In genomic region chr4:153229221-153229620, GRCm38 (mm10) we compare ENCODE assay signal across 25 mouse cellular contexts.
A peak's percentile ranks its signal among the peaks of the same experiment; 100 is the strongest.
DNase-seq lines count a peak whose midpoint lies in the region; ATAC-seq and TF ChIP-seq lines count a peak whose summit lies in the region.
"Had no signal": no experiment of that assay in that cellular context is flagged by ENCODE, and none has a peak within 500 bp of the region (broad histone marks: within the 10 kb centered on the region; RNA-seq: fewer than 3 reads in every experiment).

No protein-coding gene starts in this region.

- H3K9ac ChIP-seq in forebrain, postnatal 0 days: no peak overlapping the region
- H3K9ac ChIP-seq in forebrain, embryonic 11.5 days (ENCODE audit: low read length): no peak overlapping the region
- no peak overlapping the region for H3K9ac ChIP-seq in kidney, embryonic 15.5 days
- H3K9ac ChIP-seq in neural tube, embryonic 15.5 days (replicated peaks): no peak overlapping the region
- H3K9ac ChIP-seq: heart, embryonic 15.5 days; limb, embryonic 15.5 days; liver, embryonic 14.5 days; lung, embryonic 14.5 days had no signal

- TF ChIP-seq CTCF in forebrain, postnatal 0 days (IDR thresholded peaks at IDR 0.05; ENCODE audit: low read depth): 0 out of 2 replicates have a peak, but pooled peaks have one; percentile 20
- TF ChIP-seq CTCF in kidney, adult 2 months (conservative IDR thresholded peaks at IDR 0.05; ENCODE audit: insufficient read depth, insufficient read length, low read depth, low read length): no peak

- H3K4me3 ChIP-seq in forebrain, postnatal 0 days (ENCODE audit: low read depth, low read length): no peak overlapping the region
- H3K4me3 ChIP-seq in forebrain, embryonic 11.5 days (ENCODE audit: low read depth, low read length): no peak overlapping the region
- no peak overlapping the region for H3K4me3 ChIP-seq in kidney, adult 2 months (ENCODE audit: insufficient read depth, low read depth, low read length)
- no peak overlapping the region for H3K4me3 ChIP-seq in kidney, embryonic 15.5 days (replicated peaks)
- no peak overlapping the region for H3K4me3 ChIP-seq in neural tube, embryonic 15.5 days (replicated peaks)
- H3K4me3 ChIP-seq: heart, embryonic 15.5 days; left cerebral cortex, adult 2 months; limb, embryonic 15.5 days had no signal

- no peaks in the 10 kb centered on the region for H3K36me3 ChIP-seq in forebrain, postnatal 0 days (ENCODE audit: insufficient read depth)
- no peaks in the 10 kb centered on the region for H3K36me3 ChIP-seq in forebrain, embryonic 11.5 days (ENCODE audit: control insufficient read depth, insufficient read depth, low read length)
- H3K36me3 ChIP-seq in kidney, adult 2 months (ENCODE audit: control insufficient read depth, insufficient read depth, low read length): no peaks in the 10 kb centered on the region
- H3K36me3 ChIP-seq in kidney, embryonic 15.5 days: no peaks in the 10 kb centered on the region
- H3K36me3 ChIP-seq in neural tube, embryonic 15.5 days: no peaks in the 10 kb centered on the region
- H3K36me3 ChIP-seq: G1E; heart, embryonic 15.5 days; limb, embryonic 15.5 days had no signal

- no peak for TF ChIP-seq POLR2A in kidney, adult 2 months (IDR thresholded peaks at IDR 0.05; ENCODE audit: low read depth, low read length)

- WGBS in forebrain, postnatal 0 days: 54% methylated on average over 5 of the region's 5 CpGs
- WGBS in forebrain, embryonic 11.5 days: 55% methylated on average over 5 of the region's 5 CpGs
- WGBS in kidney, adult 2 months: 49% methylated on average over 5 of the region's 5 CpGs
- WGBS in kidney, embryonic 15.5 days: 54% methylated on average over 5 of the region's 5 CpGs
- 69% methylated on average over 5 of the region's 5 CpGs for WGBS in neural tube, embryonic 15.5 days

- no peak overlapping the region for H3K4me2 ChIP-seq in forebrain, postnatal 0 days (ENCODE audit: low read depth)
- no peak overlapping the region for H3K4me2 ChIP-seq in forebrain, embryonic 11.5 days (ENCODE audit: low read depth, low read length, severe bottlenecking)
- H3K4me2 ChIP-seq in kidney, embryonic 15.5 days: no peak overlapping the region
- H3K4me2 ChIP-seq in neural tube, embryonic 15.5 days: no peak overlapping the region
- H3K4me2 ChIP-seq: heart, embryonic 15.5 days; limb, embryonic 15.5 days; lung, embryonic 14.5 days had no signal

- no peaks in the 10 kb centered on the region for H3K4me1 ChIP-seq in forebrain, postnatal 0 days (ENCODE audit: insufficient read depth)
- H3K4me1 ChIP-seq in forebrain, embryonic 11.5 days (replicated peaks; ENCODE audit: control insufficient read depth, insufficient read depth, low read length): 0 out of 2 replicates have a peak, but pooled peaks cover 2% of the 10 kb centered on the region
- no peaks in the 10 kb centered on the region for H3K4me1 ChIP-seq in kidney, adult 2 months (ENCODE audit: control insufficient read depth, insufficient read depth, low read length)
- peaks cover 20% of the 10 kb centered on the region for H3K4me1 ChIP-seq in kidney, embryonic 15.5 days
- peaks cover 28% of the 10 kb centered on the region for H3K4me1 ChIP-seq in neural tube, embryonic 15.5 days
- H3K4me1 ChIP-seq: heart, embryonic 15.5 days had no signal

- no peak for ATAC-seq in forebrain, postnatal 0 days
- no peak for ATAC-seq in forebrain, embryonic 11.5 days (replicated peaks; ENCODE audit: low FRiP score)
- ATAC-seq in kidney, embryonic 15.5 days (replicated peaks; ENCODE audit: low FRiP score): no peak
- no peak for ATAC-seq in neural tube, embryonic 15.5 days (ENCODE audit: low FRiP score)
- ATAC-seq: activated CD4-positive, CD25-positive, alpha-beta regulatory T cell, adult 4 months; forebrain, embryonic 14.5 days; hindbrain, embryonic 16.5 days; midbrain, embryonic 16.5 days; Patski had no signal

- H3K27me3 ChIP-seq in forebrain, postnatal 0 days (ENCODE audit: insufficient read depth, low read length): 0 out of 2 replicates have a peak, but pooled peaks cover 2% of the 10 kb centered on the region
- H3K27me3 ChIP-seq in forebrain, embryonic 11.5 days (ENCODE audit: control insufficient read depth, insufficient read depth, low read length): peaks cover 21% of the 10 kb centered on the region
- no peaks in the 10 kb centered on the region for H3K27me3 ChIP-seq in kidney, adult 2 months (replicated peaks; ENCODE audit: control insufficient read depth, insufficient read depth, low read length)
- H3K27me3 ChIP-seq in kidney, embryonic 15.5 days: no peaks in the 10 kb centered on the region
- no peaks in the 10 kb centered on the region for H3K27me3 ChIP-seq in neural tube, embryonic 15.5 days (replicated peaks)
- H3K27me3 ChIP-seq: limb, embryonic 15.5 days; Patski had no signal

- no peak for DNase-seq in forebrain, postnatal 0 days
- no peak for DNase-seq in forebrain, embryonic 11.5 days (ENCODE audit: low spot score)
- DNase-seq in kidney, adult 2 months: peak; percentile 19
- DNase-seq in neural tube, embryonic 10.5 days (ENCODE audit: extremely low spot score, low spot score): no peak
- DNase-seq in layer of hippocampus, adult 8-10 months (ENCODE audit: low spot score in 2 of 2): no peak
- DNase-seq in adrenal gland, adult 2 months: no peak
- DNase-seq: adrenal gland, postnatal 10 days; cerebellum, adult 2 months; cerebellum, postnatal 25 days; gastrocnemius, postnatal 25 days; kidney, adult 11 months; lung, embryonic 14.5 days; lung, postnatal 4 days had no signal

- H3K9me3 ChIP-seq in forebrain, postnatal 0 days (ENCODE audit: low read length): no peaks in the 10 kb centered on the region
- no peaks in the 10 kb centered on the region; the same call in 1 of the 2 replicates for H3K9me3 ChIP-seq in forebrain, embryonic 11.5 days (ENCODE audit: control insufficient read depth, low read length)
- no peaks in the 10 kb centered on the region for H3K9me3 ChIP-seq in kidney, embryonic 15.5 days (replicated peaks)
- no peaks in the 10 kb centered on the region for H3K9me3 ChIP-seq in neural tube, embryonic 15.5 days (replicated peaks)
- H3K9me3 ChIP-seq: heart, embryonic 15.5 days had no signal

- no peak overlapping the region for H3K27ac ChIP-seq in forebrain, postnatal 0 days (ENCODE audit: low read depth, low read length)
- no peak overlapping the region for H3K27ac ChIP-seq in forebrain, embryonic 11.5 days (ENCODE audit: low read depth, low read length)
- no peak overlapping the region for H3K27ac ChIP-seq in kidney, adult 2 months (ENCODE audit: insufficient read depth, low read depth, low read length)
- no peak overlapping the region for H3K27ac ChIP-seq in kidney, embryonic 15.5 days
- H3K27ac ChIP-seq in neural tube, embryonic 15.5 days (replicated peaks): 0 out of 2 replicates have a peak overlapping the region, but pooled peaks have one; percentile 18
- H3K27ac ChIP-seq: heart, embryonic 15.5 days; left cerebral cortex, adult 2 months; limb, embryonic 15.5 days; liver, embryonic 14.5 days had no signal
